Mouse (Mus musculus) embryonic fibroblast, embryonic 13.5 days (primary cell): ENCODE measurements at regions not wholly inside any gene's neighbourhood (a gene's known extent, or its start where the extent isn't known, plus 50 kb on each side); places are given as distances from the start of the nearest gene placed in this dataset.

Experiments used
- CTCF ChIP-seq: IDR thresholded peaks from 2 replicates; pipeline ENCODE4 v1.5.1; 2011; ENCODE audit warnings: mild to moderate bottlenecking, control low read depth, low read length, moderate library complexity, borderline replicate concordance; ENCODE audit not compliant: insufficient read depth
- POLR2A ChIP-seq: IDR thresholded peaks from 2 replicates; pipeline ENCODE4 v1.6.1; 2011; ENCODE audit warnings: low read depth, mild to moderate bottlenecking, control low read depth, low read length, moderate library complexity

DNA sequence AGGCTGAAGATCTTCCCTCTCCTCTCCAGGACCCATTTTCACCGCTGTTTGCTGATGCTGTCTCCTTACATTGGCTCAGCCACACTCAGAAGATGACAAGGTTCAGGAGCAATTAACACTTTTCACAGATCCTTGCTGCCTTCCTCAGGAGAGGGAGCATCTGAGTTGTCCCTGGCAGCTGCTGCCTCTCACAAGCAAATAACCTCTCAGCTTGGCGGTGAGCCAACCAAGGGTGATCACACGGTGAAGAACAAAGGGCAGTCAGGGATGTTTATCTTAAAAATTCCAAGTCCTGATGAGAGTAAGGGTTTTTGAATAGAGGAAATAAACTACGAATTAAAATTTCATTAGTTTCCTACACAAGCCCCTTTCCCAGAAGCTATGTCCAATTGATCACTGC, 237.5 kb upstream of the Mctp2 start:
- no peak for TF ChIP-seq CTCF
- no peak for TF ChIP-seq POLR2A
